Mouse (Mus musculus): Measurements from ENCODE around the gene Rcl1. TPM values are rescaled to one million over a fixed set of nuclear protein-coding genes. Genes with fewer than 3 reads are reported as not detected.
A peak's percentile ranks its signal among the peaks of the same experiment; 100 is the strongest.

Gene Rcl1
- 80.3 and 97.2 TPM in 2 replicates for total RNA-seq (2017)

DNA sequence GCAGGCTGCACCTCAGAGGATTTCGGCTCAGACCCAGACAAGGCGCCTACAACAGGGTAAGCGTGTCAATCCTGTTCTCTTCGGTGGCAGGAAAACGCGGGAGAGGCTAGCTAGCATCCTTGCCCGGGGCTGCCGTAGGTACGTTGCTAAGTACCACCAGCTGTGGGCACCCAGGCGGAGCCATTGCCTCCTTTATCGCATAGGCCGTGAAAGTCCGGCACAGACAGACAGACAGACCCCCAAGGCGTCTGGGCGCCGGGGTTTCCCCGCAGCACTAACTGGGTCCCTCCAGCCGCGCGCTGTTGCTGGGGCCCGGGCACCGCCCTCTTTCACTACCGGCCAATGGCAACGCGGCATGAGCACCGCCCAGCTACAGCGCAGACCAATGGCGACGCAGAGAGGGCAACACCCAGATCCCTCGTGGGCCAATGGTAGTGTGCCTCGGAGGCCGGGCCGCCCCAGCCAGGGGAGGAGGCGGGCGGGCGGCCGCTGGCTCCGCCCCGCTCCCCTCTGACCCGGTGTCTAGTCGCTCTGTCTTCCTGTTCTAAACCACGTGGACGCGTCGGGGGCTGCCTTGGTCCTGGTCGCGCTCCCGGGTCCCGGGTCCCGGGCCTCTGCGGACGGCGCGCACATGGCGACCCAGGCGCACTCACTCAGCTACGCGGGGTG lies at the start of gene Rcl1:
TSS of gene Rcl1 (plus strand) at position 502 of the 669 bp plus-strand sequence.
- ATAC-seq (replicated peaks; ENCODE audit: low read depth, poor library complexity, severe bottlenecking): peak; percentile 99

DNA sequence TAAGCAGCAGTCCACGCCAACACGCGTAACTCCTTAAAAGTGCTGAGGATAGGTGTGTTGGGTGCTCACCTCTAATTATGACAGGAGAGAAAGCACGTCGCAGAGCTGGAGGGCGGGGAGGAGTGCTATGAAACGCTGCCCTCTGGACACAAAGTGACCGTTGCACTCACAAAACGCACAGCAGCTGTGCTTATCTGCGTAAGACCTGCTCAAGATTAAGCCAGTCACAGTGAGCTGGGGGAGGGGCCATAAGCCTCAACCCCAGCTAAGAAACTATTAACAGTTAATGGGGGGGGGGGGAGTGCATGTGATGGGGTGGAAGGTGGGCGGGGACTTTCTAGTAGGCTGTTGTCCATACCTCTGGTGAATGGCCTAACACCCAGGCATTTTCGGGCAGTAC lies 48.4 kb upstream of the Rcl1 start:
- no peak for ATAC-seq (replicated peaks; ENCODE audit: low read depth, poor library complexity, severe bottlenecking)

DNA sequence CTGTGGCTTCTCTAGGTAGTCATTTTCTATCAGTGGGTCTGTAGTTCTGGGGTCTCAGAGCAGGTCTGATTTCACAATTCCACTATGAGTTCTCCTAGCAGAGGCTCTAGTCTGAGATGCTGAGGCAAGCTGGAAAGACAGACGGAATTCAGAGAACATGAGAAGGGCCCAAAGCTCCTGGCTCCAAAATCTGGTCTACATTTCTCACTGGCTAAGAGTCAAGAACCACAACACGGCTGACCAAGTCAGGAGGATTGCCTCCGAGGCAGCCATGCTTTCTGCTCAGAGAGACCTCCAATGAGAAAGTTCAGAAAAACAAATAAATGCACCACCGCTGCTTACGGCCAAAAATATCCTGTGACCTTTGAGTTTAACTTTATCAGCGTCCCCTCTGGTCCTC lies 46.6 kb upstream of the Rcl1 start:
- no peak for ATAC-seq (replicated peaks; ENCODE audit: low read depth, poor library complexity, severe bottlenecking)

DNA sequence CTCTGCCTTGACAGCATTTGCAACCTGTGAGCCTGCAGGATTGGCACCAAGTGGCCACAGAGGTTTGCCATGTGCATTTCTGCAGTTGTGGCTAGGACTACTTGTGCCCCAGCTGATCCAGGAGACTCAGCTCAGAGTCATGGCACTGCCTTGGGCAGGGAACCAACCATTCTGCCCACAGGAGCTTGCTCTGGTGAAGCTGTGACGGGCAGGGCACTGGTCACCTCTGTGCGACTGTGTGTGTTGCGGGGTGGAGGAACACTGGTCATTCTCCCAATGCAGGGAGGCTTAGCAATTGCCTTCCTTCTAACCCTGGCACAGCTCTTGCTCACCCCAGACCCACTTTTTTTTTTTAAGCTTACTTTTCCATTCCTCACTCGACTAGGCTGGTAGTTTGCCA lies 45.7 kb upstream of the Rcl1 start:
- no peak for ATAC-seq (replicated peaks; ENCODE audit: low read depth, poor library complexity, severe bottlenecking)

DNA sequence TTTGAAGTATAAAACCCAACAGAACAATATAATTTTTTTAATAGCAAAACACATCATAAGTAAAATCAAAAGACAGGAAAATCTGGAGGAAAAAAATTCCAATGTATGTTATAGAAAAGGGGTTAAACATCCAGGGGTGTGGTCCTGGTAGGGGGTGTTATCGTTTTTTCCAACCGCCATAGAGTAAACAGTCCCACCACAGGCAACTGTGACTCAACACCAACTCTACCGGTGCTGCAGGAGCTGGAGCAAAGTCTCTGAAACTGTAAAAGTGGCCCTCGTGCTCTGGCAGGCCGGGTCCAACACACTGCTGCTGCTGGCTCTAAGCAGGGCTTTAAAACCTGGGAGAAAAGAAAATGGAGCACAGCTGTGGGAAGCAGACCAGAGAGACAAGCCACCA lies 42.4 kb upstream of the Rcl1 start:
- ATAC-seq (replicated peaks; ENCODE audit: low read depth, poor library complexity, severe bottlenecking): no peak

DNA sequence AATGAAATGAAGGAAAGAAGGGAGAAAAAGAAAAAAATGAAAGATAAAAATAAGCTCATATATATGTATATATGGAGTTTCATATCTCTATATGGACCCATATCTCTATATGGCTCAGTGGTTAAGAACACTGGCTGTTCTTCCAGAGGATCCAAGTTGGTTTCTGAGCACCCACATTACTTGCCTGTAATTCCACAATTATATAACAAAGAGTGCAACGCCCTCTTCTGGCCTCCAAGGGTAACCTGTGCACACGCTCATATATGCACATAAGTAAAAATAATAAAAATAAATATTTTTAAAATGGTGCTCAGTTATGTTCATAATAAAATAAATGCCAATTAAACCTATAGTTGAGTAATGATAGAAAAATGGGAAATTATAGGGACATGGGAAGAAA lies 41.5 kb upstream of the Rcl1 start:
- ATAC-seq (replicated peaks; ENCODE audit: low read depth, poor library complexity, severe bottlenecking): no peak

DNA sequence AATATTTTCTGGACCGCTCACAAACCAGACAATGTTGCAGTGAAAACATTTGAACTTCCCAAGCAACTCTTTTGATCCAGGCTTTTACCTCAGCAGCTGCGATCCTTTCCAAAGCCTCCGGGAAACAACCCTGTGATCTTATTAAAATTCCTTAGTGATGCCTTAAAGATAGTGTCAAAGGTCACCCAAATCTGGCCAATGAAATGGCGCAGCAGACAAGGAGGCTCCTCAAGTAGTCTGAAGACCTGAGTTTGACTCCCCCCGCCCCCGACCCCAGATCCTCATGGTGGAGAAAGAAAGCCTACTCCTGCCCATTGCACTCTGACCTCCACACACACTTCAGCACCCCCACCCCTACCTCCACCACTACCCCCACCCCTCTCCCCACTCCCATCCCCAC lies 40.9 kb upstream of the Rcl1 start:
- no peak for ATAC-seq (replicated peaks; ENCODE audit: low read depth, poor library complexity, severe bottlenecking)

DNA sequence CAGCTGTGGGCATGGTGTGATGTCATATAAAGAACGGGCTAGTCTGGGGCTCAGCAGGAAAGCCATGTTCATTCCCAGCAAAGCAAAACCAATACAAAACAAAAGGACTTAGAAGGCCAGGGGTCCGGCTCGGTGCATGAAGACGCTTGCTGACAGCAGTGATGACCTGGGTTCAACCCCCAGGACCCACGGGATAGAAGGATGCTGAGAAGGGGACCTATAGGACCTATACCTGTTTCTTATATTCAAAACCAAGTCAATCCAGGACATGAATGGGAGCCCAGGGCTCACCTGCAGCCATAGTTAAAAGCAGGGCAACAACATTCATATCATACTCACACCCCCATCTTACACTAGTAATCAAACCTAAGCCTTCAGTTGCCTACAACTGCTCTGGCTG lies 38.2 kb upstream of the Rcl1 start:
- no peak for ATAC-seq (replicated peaks; ENCODE audit: low read depth, poor library complexity, severe bottlenecking)

DNA sequence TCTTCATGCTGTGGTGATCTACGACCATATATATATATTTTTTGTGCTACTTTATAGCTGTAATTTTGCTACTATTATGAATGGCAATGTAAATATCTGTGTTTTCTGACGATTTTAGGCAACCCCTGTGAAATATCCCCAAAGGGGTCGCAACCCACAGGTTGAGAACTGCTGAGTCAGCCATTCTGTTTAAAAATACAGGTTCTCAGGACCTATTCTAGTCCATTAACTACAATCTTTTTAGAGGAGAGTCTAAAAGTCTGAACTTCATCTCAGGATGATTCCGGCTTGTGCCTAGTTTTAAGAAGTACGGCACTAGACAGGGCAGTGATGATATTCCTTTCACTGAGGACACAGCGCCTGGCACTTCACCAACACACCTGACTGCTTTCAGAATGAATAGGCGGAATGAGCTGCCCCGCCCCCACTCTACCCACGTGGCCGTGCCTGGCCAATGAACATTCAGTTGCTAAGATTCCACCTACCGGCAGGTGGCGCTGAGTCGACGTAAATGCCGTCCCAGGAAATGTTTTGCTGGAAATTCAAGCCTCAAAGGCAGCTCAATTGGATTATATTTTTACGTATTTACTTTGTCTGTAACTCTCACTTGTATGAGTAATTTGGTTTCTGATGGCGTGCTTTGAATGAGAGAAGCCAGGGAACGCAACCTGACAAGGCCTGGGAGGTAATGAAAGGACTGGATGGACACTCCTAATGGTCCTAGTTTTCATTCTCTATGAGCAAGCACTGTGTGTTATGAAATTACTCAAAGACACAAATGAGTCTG lies 37.4 kb upstream of the Rcl1 start:
- ATAC-seq (replicated peaks; ENCODE audit: low read depth, poor library complexity, severe bottlenecking): peak; percentile 67

DNA sequence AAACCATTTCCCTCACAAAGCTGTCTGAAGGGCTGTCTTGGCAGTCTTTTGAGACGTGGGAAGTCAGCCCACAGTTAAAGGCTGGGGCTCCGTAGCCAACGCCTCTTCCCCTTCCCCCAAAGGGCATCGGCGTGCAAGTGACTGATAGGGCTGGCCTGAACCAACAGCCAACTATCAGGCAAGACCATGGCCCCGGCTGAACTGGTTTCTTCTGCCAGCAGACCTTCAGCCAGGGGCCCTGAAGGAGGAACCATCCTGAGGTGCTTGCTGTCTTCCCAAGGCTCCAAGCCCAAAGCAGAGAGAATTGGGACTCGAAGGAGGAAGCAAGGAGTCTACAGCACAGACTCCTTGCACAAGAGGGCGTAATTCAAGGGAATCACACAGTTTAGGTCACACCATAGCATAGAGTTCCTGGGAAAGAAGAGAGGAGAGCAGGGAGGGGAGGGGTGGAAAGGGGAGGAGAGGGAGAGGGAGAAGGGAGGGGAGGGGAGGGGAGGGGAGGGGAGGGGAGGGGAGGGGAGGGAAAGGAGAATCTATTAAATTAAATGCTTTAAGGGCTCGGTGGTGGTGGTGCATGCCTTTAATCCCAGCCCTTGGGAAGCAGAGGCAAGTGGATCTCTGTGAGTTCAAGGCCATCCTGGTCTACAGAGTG lies 36.6 kb upstream of the Rcl1 start:
- ATAC-seq (replicated peaks; ENCODE audit: low read depth, poor library complexity, severe bottlenecking): peak; percentile 77

DNA sequence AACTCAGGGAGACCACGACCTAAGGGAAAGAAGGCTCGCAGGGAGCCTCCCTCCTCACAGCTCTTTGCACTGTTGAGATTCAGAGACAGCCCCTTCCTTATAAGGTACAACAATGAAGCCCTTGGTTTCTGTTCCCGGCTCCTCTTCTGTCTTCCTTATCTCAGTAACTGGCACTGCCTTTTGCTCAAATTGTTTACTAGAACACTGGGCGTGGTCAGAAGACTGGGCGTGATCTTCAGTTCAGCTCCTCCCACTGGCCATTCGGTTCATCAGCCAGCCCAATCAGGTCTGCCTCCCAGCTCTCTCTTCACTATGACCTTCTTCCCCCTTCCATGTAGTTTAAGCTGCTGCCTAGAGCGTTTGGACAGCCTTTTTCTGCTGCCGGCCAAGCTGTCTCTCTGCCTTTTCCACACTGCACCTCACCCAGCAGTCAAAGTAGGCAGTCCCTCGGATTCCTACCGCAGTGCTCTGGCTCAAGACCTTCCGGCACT lies 34.1 kb upstream of the Rcl1 start:
- peak; percentile 82 for ATAC-seq (replicated peaks; ENCODE audit: low read depth, poor library complexity, severe bottlenecking)

DNA sequence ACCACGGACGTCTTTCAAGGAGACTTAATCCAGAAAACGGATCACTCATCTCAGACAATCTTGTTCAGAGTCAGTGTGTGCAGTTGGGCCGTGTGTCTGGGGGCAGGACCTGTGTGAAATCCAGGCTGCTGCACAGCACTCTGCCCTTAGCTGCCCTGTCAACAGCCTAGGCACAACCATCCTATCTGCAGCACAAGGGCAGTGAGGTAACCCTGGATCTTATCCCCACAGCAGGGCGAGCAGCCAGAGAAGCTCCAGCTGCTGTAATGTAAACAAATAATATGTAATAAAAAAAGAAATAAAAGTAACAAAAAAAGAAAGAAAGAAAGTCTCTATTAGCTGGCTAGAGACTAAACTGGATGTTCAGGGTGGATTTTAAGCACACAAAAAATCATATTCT lies 32.0 kb upstream of the Rcl1 start:
- no peak for ATAC-seq (replicated peaks; ENCODE audit: low read depth, poor library complexity, severe bottlenecking)

DNA sequence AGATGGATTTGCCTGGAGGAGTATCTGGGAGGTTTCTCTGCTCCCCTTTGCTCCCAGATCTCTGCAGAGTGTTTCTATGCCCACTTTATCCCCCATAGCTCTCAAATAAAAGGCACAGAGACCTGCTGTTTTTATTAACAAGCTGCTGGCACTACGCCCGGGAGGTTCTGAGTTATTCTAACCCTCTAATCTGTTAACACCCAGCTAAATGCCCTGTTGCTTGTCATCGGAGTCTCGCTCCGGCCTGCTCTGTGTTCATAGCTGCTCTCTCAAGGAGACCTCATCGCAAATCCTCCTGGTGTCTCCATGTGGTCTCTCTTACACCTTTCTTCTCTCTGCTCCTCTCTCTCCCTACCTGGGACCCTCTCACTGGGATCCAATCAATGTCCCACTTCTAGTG lies 26.4 kb upstream of the Rcl1 start:
- ATAC-seq (replicated peaks; ENCODE audit: low read depth, poor library complexity, severe bottlenecking): no peak

DNA sequence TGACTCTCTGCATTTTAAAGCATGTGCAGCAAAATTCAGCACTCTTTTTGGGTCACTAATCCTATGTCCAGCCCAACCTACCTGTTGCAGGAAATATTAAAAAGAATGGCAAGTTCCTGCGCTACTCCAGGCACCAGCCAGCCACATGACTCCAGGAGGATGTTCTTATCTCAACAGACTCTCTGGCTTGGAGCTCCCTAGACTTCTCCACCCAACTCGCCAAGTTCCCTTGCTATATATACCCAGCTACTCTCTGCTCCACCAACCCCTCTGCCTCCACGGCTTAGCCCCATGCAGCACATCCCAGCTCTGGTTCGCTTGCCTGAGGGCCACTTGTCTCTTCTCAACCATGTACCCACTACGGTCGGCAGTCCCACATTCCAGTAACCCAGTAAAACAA lies 12.5 kb upstream of the Rcl1 start:
- ATAC-seq (replicated peaks; ENCODE audit: low read depth, poor library complexity, severe bottlenecking): no peak

DNA sequence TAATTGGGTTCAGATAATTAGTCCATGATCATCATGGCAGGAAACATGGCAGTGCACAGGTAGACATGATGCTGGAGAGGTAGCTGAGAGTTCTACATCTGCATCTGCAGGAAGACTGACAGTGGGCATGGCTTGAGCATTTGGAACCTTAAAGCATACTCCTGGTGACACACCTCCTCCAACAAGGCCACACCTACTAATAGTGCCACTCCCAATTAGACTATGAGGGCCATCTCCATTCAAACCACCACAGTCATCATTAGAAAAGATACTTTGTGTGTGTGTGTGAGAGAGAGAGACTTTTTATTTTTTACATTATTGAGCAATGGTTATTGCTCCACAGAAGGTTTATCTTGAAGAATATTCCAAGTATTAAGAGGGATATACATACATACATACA lies 9.0 kb upstream of the Rcl1 start:
- ATAC-seq (replicated peaks; ENCODE audit: low read depth, poor library complexity, severe bottlenecking): no peak

DNA sequence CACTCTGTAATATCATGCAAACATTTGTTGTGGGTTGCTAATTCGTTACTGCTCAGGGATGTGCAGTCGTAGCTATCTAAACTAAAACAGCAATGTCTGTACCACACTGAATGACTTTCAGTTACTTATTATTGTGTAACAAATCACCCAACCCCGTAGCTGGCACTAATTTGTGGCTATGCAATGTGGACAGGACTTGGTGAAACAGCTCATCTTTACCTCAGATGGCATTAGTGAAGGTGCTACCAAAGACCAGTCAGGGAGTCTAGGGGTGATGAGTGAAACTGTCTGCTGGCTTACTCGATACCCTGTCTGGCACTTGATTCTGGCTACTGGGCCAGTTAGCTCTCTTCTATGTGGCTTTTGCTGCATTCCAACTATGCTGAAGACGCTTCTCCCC lies 2.1 kb upstream of the Rcl1 start:
- no peak for ATAC-seq (replicated peaks; ENCODE audit: low read depth, poor library complexity, severe bottlenecking)

DNA sequence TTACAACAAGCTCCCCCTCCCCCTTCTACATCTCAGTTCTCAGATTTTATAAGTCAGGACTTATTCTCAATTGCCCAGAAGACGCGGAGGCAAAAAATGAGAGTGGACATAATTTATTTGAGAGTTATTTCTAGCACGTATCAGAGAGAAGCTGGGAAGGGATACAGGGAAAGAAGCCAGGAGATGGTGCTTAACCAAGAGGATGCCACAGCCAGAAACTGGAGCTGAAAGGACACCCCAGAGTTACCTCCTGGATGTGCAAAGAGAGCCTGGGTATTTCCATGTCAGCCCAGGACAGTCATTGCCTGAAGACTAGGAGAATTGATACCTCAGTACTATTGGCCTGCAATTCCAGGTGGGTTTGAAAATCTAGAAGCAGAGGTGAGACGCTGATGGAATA lies 1.6 kb upstream of the Rcl1 start:
- no peak for ATAC-seq (replicated peaks; ENCODE audit: low read depth, poor library complexity, severe bottlenecking)

DNA sequence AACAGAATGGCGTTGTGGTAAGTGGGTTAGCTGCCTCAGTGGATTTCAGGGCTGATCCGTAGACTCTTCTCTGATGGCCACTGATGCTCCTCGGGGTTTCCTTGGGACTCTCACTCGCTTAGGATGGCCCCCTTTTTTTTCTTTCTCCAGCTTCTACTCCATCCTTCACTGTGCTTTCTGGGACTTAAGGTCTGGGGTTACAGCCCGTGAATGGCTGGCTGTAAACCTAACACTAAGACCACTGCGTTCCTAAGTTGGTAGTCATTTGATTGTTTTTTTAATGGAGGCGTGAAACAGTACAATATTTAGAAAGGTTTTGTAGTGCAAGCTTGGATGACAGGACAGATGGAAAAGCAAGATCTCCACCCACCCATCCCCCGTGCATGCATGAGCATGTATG lies 914 bp upstream of the Rcl1 start:
- ATAC-seq (replicated peaks; ENCODE audit: low read depth, poor library complexity, severe bottlenecking): no peak

DNA sequence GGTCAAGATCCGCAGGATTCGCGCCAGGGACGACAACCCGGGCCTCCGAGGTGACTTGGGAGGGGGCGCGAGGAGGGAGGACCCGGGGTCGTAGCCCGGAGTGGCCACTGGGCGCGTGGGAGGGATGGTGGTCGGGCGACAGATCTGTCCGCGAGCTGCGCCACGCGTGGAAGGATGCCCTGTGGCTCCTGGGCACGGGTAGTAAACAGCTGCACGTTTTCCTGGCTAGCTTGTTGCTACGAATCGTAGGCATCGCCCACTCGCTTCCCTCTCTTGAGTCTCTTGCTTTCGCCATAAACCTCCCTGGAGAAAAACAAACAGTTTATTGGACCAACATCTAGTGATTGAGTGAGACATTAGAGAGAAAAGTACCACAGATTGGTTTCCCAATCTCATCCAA lies 416 bp downstream of the Rcl1 start:
- no peak for ATAC-seq (replicated peaks; ENCODE audit: low read depth, poor library complexity, severe bottlenecking)

DNA sequence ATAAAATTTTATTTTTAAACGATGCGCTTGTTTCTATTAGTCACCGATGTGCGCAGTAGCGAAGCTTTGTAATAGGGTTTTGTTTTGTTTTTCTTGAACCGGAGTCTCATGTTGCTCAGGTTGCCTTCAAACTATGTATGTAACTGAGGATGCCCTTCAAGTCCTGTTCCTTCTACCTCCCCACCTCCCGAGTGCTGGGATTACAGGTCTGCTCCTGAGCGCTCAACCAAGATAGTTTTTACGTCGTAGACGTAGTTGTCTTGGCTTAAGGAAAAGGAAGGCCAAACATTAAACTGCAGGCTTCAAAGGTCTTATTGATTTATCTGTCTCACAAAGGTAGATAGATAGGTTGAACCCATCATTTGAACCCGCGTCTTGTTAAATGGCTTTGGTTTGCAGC lies 923 bp downstream of the Rcl1 start:
- ATAC-seq (replicated peaks; ENCODE audit: low read depth, poor library complexity, severe bottlenecking): no peak

DNA sequence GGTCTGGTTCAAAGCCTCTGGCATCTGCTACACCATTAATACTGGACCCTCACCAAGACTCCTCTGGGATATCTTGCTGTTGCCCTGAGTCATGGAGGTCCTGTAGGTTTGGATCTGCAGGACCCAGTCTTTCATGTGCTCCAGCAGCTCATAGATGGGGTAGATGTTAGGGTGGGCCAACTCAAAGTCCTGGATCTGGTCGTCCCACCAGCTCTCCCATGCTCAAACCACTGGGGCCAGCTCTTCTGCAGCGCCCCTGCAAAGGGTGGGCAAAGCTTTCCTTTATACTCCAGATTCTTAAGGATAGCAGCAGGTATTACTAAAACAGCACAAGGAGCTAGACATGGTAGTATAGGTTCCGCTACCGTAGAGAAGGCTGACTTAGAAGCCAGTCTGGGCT lies 4.6 kb downstream of the Rcl1 start:
- no peak for ATAC-seq (replicated peaks; ENCODE audit: low read depth, poor library complexity, severe bottlenecking)

Data from common myeloid progenitor, adult 5-6 weeks (primary cell).